14 mouse cellular contexts compared by ENCODE assay signal in genomic region chr14:30344948-30345865, GRCm38 (mm10).
A peak's percentile ranks its signal among the peaks of the same experiment; 100 is the strongest.
DNase-seq lines count a peak whose midpoint lies in the region; ATAC-seq and TF ChIP-seq lines count a peak whose summit lies in the region.
"Had no signal": no experiment of that assay in that cellular context is flagged by ENCODE, and none has a peak within 500 bp of the region (broad histone marks: within the 10 kb centered on the region; RNA-seq: fewer than 3 reads in every experiment).

No protein-coding gene starts in this region.

- 27% methylated on average over 8 of the region's 8 CpGs for WGBS in cerebellum, adult 2 months
- 46% methylated on average over 8 of the region's 8 CpGs for WGBS in lung, embryonic 14.5 days
- 55% methylated on average over 8 of the region's 8 CpGs for WGBS in kidney, embryonic 16.5 days
- 46% methylated on average over 8 of the region's 8 CpGs for WGBS in stomach, embryonic 15.5 days

- H3K27ac ChIP-seq in cerebellum, adult 2 months (ENCODE audit: insufficient read depth, low read length): 0 out of 2 replicates have a peak overlapping the region, but pooled peaks have one; percentile 5
- no peak overlapping the region for H3K27ac ChIP-seq in lung, embryonic 14.5 days (ENCODE audit: low read depth)
- H3K27ac ChIP-seq in kidney, embryonic 16.5 days (ENCODE audit: low read length): peak overlapping the region; percentile 22; the same call in 1 of the 2 replicates
- peak overlapping the region; percentile 51; the same call in 1 of the 2 replicates for H3K27ac ChIP-seq in stomach, embryonic 15.5 days
- H3K27ac ChIP-seq: embryonic facial prominence, embryonic 10.5 days; hindbrain, embryonic 13.5 days; lung, embryonic 15.5 days; midbrain, embryonic 12.5 days had no signal

- DNase-seq in cerebellum, adult 2 months: peak; percentile 49 to 53
- no peak for DNase-seq in cerebellum, postnatal 4 days (ENCODE audit: low spot score in 2 of 2)
- DNase-seq in lung, embryonic 14.5 days: peak; percentile 79
- no peak for DNase-seq in lung, postnatal 14 days
- DNase-seq in urinary bladder, postnatal 4 days (ENCODE audit: low spot score in 2 of 2): no peak
- DNase-seq: B cell, adult 2 months; thymus, adult 2 months had no signal

- no peak overlapping the region for H3K4me3 ChIP-seq in cerebellum, adult 2 months (replicated peaks; ENCODE audit: insufficient read depth, low read depth, low read length)
- no peak overlapping the region for H3K4me3 ChIP-seq in lung, embryonic 14.5 days (ENCODE audit: low read depth, low read length)
- no peak overlapping the region for H3K4me3 ChIP-seq in kidney, embryonic 16.5 days (ENCODE audit: low read length)
- no peak overlapping the region for H3K4me3 ChIP-seq in stomach, embryonic 15.5 days (replicated peaks)
- H3K4me3 ChIP-seq: embryonic facial prominence, embryonic 10.5 days; hindbrain, embryonic 13.5 days; lung, embryonic 15.5 days; midbrain, embryonic 12.5 days had no signal

- no peak for ATAC-seq in lung, embryonic 14.5 days (ENCODE audit: insufficient read depth)
- ATAC-seq in kidney, embryonic 16.5 days (ENCODE audit: low FRiP score, low TSS enrichment): no peak
- no peak for ATAC-seq in stomach, embryonic 15.5 days (ENCODE audit: insufficient read depth, low FRiP score, low read depth)
- no peak for ATAC-seq in megakaryocyte, adult 5-6 weeks (ENCODE audit: poor library complexity, severe bottlenecking)

- no peak for TF ChIP-seq POLR2A in cerebellum, adult 2 months (IDR thresholded peaks at IDR 0.05; ENCODE audit: borderline replicate concordance, insufficient read depth, low read length)

- TF ChIP-seq CTCF in cerebellum, adult 2 months (IDR thresholded peaks at IDR 0.05; ENCODE audit: borderline replicate concordance, insufficient read depth, low read depth, low read length): no peak
- no peak for TF ChIP-seq CTCF in lung, embryonic 14.5 days (IDR thresholded peaks at IDR 0.05; ENCODE audit: low read depth)

- 0 out of 2 replicates have a peak, but pooled peaks cover 9% of the 10 kb centered on the region for H3K36me3 ChIP-seq in lung, embryonic 14.5 days (ENCODE audit: insufficient read depth)
- no peaks in the 10 kb centered on the region for H3K36me3 ChIP-seq in kidney, embryonic 16.5 days (ENCODE audit: insufficient read depth, low read length)
- no peaks in the 10 kb centered on the region for H3K36me3 ChIP-seq in stomach, embryonic 15.5 days
- H3K36me3 ChIP-seq: embryonic facial prominence, embryonic 10.5 days; lung, embryonic 15.5 days; midbrain, embryonic 12.5 days had no signal

- no peak overlapping the region for H3K4me2 ChIP-seq in lung, embryonic 14.5 days
- H3K4me2 ChIP-seq in kidney, embryonic 16.5 days (replicated peaks; ENCODE audit: low read depth, low read length): no peak overlapping the region
- no peak overlapping the region for H3K4me2 ChIP-seq in stomach, embryonic 15.5 days
- H3K4me2 ChIP-seq: hindbrain, embryonic 13.5 days; lung, embryonic 15.5 days; midbrain, embryonic 12.5 days had no signal

- H3K4me1 ChIP-seq in cerebellum, adult 2 months (ENCODE audit: control insufficient read depth, insufficient read depth, low read length): peaks cover 16% of the 10 kb centered on the region
- no peaks in the 10 kb centered on the region for H3K4me1 ChIP-seq in lung, embryonic 14.5 days (ENCODE audit: insufficient read depth)
- peaks cover 31% of the 10 kb centered on the region for H3K4me1 ChIP-seq in kidney, embryonic 16.5 days (ENCODE audit: insufficient read depth, low read length)
- 0 out of 2 replicates have a peak, but pooled peaks cover under 1% of the 10 kb centered on the region for H3K4me1 ChIP-seq in stomach, embryonic 15.5 days
- H3K4me1 ChIP-seq: midbrain, embryonic 12.5 days had no signal

- no peaks in the 10 kb centered on the region for H3K27me3 ChIP-seq in cerebellum, adult 2 months (ENCODE audit: control insufficient read depth, insufficient read depth, low read length)
- H3K27me3 ChIP-seq in lung, embryonic 14.5 days (ENCODE audit: insufficient read depth, low read length): no peaks in the 10 kb centered on the region
- no peaks in the 10 kb centered on the region for H3K27me3 ChIP-seq in kidney, embryonic 16.5 days (ENCODE audit: insufficient read depth, low read length)
- H3K27me3 ChIP-seq in stomach, embryonic 15.5 days (replicated peaks): no peaks in the 10 kb centered on the region
- H3K27me3 ChIP-seq: lung, embryonic 15.5 days; midbrain, embryonic 12.5 days had no signal

- no peaks in the 10 kb centered on the region for H3K9me3 ChIP-seq in lung, embryonic 14.5 days (ENCODE audit: low read depth, low read length)
- no peaks in the 10 kb centered on the region for H3K9me3 ChIP-seq in kidney, embryonic 16.5 days (ENCODE audit: low read length)
- H3K9me3 ChIP-seq in stomach, embryonic 15.5 days: no peaks in the 10 kb centered on the region
- H3K9me3 ChIP-seq: embryonic facial prominence, embryonic 10.5 days; hindbrain, embryonic 13.5 days; lung, embryonic 15.5 days; midbrain, embryonic 12.5 days had no signal

- H3K9ac ChIP-seq in lung, embryonic 14.5 days: no peak overlapping the region
- H3K9ac ChIP-seq in kidney, embryonic 16.5 days (replicated peaks; ENCODE audit: low read length): no peak overlapping the region
- no peak overlapping the region for H3K9ac ChIP-seq in stomach, embryonic 15.5 days
- H3K9ac ChIP-seq: hindbrain, embryonic 13.5 days; lung, embryonic 15.5 days; midbrain, embryonic 12.5 days had no signal

Comparison
In these comparisons a context has a peak if more than half of its experiments do, and no peak if none do; other contexts are left out.
1. DNase-seq: peak in cerebellum, adult 2 months (2 of 2) and lung, embryonic 14.5 days (single experiment); none in cerebellum, postnatal 4 days (0 of 2), lung, postnatal 14 days (single experiment) and urinary bladder, postnatal 4 days (0 of 2).